Mouse (Mus musculus) brain, embryonic 14.5 days (tissue): ENCODE results near the gene Dbi. TPM values are rescaled to one million over a fixed set of nuclear protein-coding genes. Genes with fewer than 3 reads are reported as not detected.

Experiments used
- DNase-seq: peaks from one replicate; pipeline ENCODE4 v3.0.0-alpha.2; 2011; ENCODE audit warnings: low read depth
- CTCF ChIP-seq: fragments of 200-500 bp; IDR thresholded peaks from 2 replicates; pipeline ENCODE4 v1.5.1; 2012; ENCODE audit warnings: inconsistent platforms, mild to moderate bottlenecking, moderate library complexity, borderline replicate concordance; ENCODE audit not compliant: insufficient read depth, insufficient read length; ENCODE audit errors: extremely low read depth
- POLR2A ChIP-seq: fragments of 200-500 bp; IDR thresholded peaks from 2 replicates; pipeline ENCODE4 v1.6.1; 2012; ENCODE audit warnings: mild to moderate bottlenecking, inconsistent platforms, borderline replicate concordance; ENCODE audit not compliant: poor library complexity, insufficient read depth, insufficient read length, severe bottlenecking; ENCODE audit errors: extremely low read depth
- polyA plus RNA-seq: library from polyadenylated mRNA; depleted of rRNA; stranded (reverse); fragments of >200 nt; gene quantifications from 2 replicates; pipeline ENCODE4 v1.2.3, GENCODE M21; 2012

The Dbi gene
- polyA plus RNA-seq, 1 experiment, result 514 TPM

- DNase-seq, result peak; percentile 85
- TF ChIP-seq CTCF, result peak; percentile 90
Observed at GRCm38 (mm10) chr1:120093482-120094134, 27.3 kb downstream of the Dbi start.

- no peak for DNase-seq
- TF ChIP-seq POLR2A (no peak), CTCF (no peak)
Observed at GRCm38 (mm10) chr1:120090880-120091570, 29.9 kb downstream of the Dbi start.

GRCm38 (mm10) chr1:120089180-120089579 is 31.7 kb downstream of the Dbi start:
- no peak for TF ChIP-seq POLR2A
- no peak for TF ChIP-seq CTCF
- no peak for DNase-seq

- TF ChIP-seq POLR2A, result no peak
- no peak for TF ChIP-seq CTCF
- peak; percentile 14 for DNase-seq
Observed at GRCm38 (mm10) chr1:120086644-120087043, 34.2 kb downstream of the Dbi start.

GRCm38 (mm10) chr1:120085696-120086095 is 35.2 kb downstream of the Dbi start:
- TF ChIP-seq POLR2A (no peak), CTCF (no peak)
- DNase-seq, result no peak

- no peak for DNase-seq
- no peak for TF ChIP-seq CTCF
- TF ChIP-seq POLR2A, result no peak
Observed at GRCm38 (mm10) chr1:120083921-120084517, 36.9 kb downstream of the Dbi start.

- TF ChIP-seq CTCF (no peak), POLR2A (no peak)
- DNase-seq, result no peak
Observed at GRCm38 (mm10) chr1:120082957-120083585, 37.8 kb downstream of the Dbi start.

GRCm38 (mm10) chr1:120080632-120081031 is 40.2 kb downstream of the Dbi start:
- TF ChIP-seq CTCF (no peak), POLR2A (no peak)

GRCm38 (mm10) chr1:120077746-120078410 is 43.0 kb downstream of the Dbi start:
- DNase-seq, result peak; percentile 68
- TF ChIP-seq CTCF, result no peak
- no peak for TF ChIP-seq POLR2A

More at GRCm38 (mm10) chr1:120080632-120081031, 40.2 kb downstream of the Dbi start:
- DNase-seq, result no peak

GRCm38 (mm10) chr1:120075507-120075906 is 45.4 kb downstream of the Dbi start:
- no peak for TF ChIP-seq POLR2A
- no peak for DNase-seq

GRCm38 (mm10) chr1:120074931-120075330 is 45.9 kb downstream of the Dbi start:
- no peak for TF ChIP-seq CTCF
- TF ChIP-seq POLR2A, result no peak
- DNase-seq, result no peak
